Mouse (Mus musculus) liver, embryonic 13.5 days (tissue): ENCODE data around the gene Hlcs. TPM values are rescaled to one million over a fixed set of nuclear protein-coding genes. Genes with fewer than 3 reads are reported as not detected.

Source experiments
- ATAC-seq: fragments of 200-750 bp; cut with Nextera tagmentation; 2 replicates; pipeline ENCODE4 v1.8.0; 2017; ENCODE audit warnings: low read depth, mild to moderate bottlenecking, moderate number of reproducible peaks, moderate library complexity
- DNase-seq: peaks from one replicate; pipeline ENCODE4 v3.0.0; 2022
- H3K27ac ChIP-seq: fragments of 300-500 bp; sonication (generic); 2 replicates; pipeline ENCODE4 v1.5.1; 2015; ENCODE audit warnings: moderate library complexity, mild to moderate bottlenecking, inconsistent platforms
- H3K27me3 ChIP-seq: fragments of 300-500 bp; sonication (generic); 2 replicates; pipeline ENCODE4 v1.6.1; 2015; ENCODE audit warnings: mild to moderate bottlenecking, inconsistent platforms
- H3K36me3 ChIP-seq: fragments of 300-500 bp; sonication (generic); 2 replicates; pipeline ENCODE4 v1.6.1; 2015; ENCODE audit warnings: mild to moderate bottlenecking, inconsistent platforms
- H3K4me1 ChIP-seq: fragments of 300-500 bp; sonication (generic); replicated peaks from 2 replicates; pipeline ENCODE4 v1.6.1; 2015; ENCODE audit warnings: inconsistent platforms
- H3K4me2 ChIP-seq: fragments of 300-500 bp; sonication (generic); 2 replicates; pipeline ENCODE4 v1.6.1; 2015; ENCODE audit warnings: inconsistent platforms, mild to moderate bottlenecking, moderate library complexity
- H3K4me3 ChIP-seq: fragments of 300-500 bp; sonication (generic); replicated peaks from 2 replicates; pipeline ENCODE4 v1.5.1; 2015; ENCODE audit warnings: mild to moderate bottlenecking, inconsistent platforms
- H3K9ac ChIP-seq: fragments of 300-500 bp; sonication (generic); 2 replicates; pipeline ENCODE4 v1.6.1; 2015; ENCODE audit warnings: mild to moderate bottlenecking, inconsistent platforms
- H3K9me3 ChIP-seq: fragments of 300-500 bp; sonication (generic); replicated peaks from 2 replicates; pipeline ENCODE4 v1.6.1; 2016; ENCODE audit warnings: inconsistent platforms
- WGBS: fragments of 180-500 bp; shearing (Covaris S2); methylation state at CpG from one replicate; pipeline ENCODE4 v1.1.7; 2015; ENCODE audit not compliant: insufficient replicate concordance; 5-methylcytosine and 5-hydroxymethylcytosine counted together
- polyA plus RNA-seq: library from polyadenylated mRNA; unstranded; fragments of >200 nt; fragmentation: Nextera tagmentation; extraction: Ambion mirVana; gene quantifications from 2 replicates; pipeline ENCODE4 v1.2.1, GENCODE M21; 2015

Gene Hlcs
- polyA plus RNA-seq, 1 experiment from 2014 or later: 2.5 TPM

DNA sequence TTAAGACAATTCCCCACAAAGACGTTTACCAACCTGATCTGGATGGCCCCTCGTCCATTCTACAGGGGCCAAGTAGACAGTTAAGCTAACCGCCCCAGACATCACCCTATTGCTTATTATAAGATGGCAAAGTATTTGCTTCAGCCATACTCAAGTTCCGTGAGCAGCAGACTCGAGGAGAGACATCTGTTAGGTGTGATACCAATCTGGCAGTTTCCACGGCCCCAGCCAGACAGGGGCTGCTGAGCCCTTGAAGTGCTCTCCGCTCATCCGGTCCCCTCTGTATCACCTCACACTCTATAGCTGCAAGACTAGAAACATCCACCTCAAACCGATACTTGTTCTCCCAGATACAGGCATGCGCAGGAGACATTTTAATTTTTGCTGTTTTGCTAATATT lies 179.2 kb downstream of the Hlcs start:
- Histone ChIP-seq H3K9ac (no peak overlapping the region), H3K4me1 (no peaks in the 10 kb centered on the region), H3K27me3 (no peaks in the 10 kb centered on the region), H3K4me3 (no peak overlapping the region), H3K27ac (no peak overlapping the region), H3K36me3 (no peaks in the 10 kb centered on the region), H3K9me3 (no peaks in the 10 kb centered on the region), H3K4me2 (no peak overlapping the region)
- DNase-seq (no peak), ATAC-seq (no peak)
- 70% methylated on average over 10 of the region's 10 CpGs for WGBS

DNA sequence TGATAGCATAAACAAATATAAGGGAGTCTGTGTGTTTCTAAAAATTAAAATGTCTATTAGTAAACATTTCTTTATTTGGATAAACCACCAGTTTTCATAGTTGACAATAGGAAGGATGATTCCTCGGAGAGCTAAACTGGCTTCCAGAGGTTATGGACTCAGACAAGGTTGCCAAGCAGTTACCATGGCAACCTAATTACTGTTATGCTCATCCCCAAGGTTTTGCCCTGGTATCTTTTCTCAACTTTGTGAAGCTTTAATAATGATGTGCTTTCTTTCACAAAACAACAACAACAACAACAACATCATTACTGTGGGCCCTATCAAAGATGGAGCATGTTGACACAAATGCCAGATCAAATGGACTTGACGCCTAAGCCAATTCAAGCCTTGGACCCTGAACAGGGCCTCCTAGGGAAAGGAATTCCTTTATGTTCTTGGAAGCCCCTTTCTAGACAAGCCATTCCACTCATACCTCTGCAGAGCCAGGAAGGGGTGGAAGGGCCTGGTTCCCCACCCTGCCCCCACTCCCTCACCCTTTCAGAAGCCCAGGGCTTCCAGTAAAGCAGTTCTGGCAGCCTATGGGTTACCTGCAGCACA lies 185.0 kb downstream of the Hlcs start:
- H3K4me1 ChIP-seq: no peaks in the 10 kb centered on the region
- no peak overlapping the region for H3K4me2 ChIP-seq
- 67% methylated on average over 2 of the region's 2 CpGs for WGBS
- no peak overlapping the region for H3K9ac ChIP-seq
- ATAC-seq: no peak
- H3K27me3 ChIP-seq: peaks cover 52% of the 10 kb centered on the region
- no peaks in the 10 kb centered on the region for H3K9me3 ChIP-seq
- no peaks in the 10 kb centered on the region for H3K36me3 ChIP-seq
- H3K27ac ChIP-seq: no peak overlapping the region
- H3K4me3 ChIP-seq: no peak overlapping the region
- DNase-seq: no peak

DNA sequence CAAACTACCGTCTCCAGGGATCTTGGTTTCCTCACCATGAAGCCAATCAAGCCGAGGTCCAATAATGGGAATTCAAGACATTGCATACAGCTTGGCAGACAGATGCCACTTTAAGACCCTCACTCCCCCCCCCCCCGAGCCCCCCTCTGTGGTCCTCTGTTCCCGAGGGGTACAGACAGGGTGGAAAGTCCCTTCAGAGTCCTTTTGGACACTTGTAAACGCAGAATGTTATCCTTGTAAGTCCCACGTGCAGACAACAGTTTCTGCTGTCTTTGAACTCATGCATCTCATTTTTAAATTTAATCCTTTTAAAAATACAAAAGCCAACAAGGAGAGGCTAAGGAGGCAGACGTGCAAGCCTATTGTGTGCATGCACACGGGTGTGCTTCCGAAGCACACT lies 187.2 kb downstream of the Hlcs start:
- Histone ChIP-seq H3K36me3 (no peaks in the 10 kb centered on the region), H3K27ac (no peak overlapping the region), H3K9me3 (no peaks in the 10 kb centered on the region), H3K9ac (no peak overlapping the region), H3K4me2 (no peak overlapping the region), H3K27me3 (peaks cover 70% of the 10 kb centered on the region), H3K4me1 (no peaks in the 10 kb centered on the region), H3K4me3 (no peak overlapping the region)
- DNase-seq (no peak), ATAC-seq (no peak)
- WGBS: 37% methylated on average over 9 of the region's 9 CpGs

DNA sequence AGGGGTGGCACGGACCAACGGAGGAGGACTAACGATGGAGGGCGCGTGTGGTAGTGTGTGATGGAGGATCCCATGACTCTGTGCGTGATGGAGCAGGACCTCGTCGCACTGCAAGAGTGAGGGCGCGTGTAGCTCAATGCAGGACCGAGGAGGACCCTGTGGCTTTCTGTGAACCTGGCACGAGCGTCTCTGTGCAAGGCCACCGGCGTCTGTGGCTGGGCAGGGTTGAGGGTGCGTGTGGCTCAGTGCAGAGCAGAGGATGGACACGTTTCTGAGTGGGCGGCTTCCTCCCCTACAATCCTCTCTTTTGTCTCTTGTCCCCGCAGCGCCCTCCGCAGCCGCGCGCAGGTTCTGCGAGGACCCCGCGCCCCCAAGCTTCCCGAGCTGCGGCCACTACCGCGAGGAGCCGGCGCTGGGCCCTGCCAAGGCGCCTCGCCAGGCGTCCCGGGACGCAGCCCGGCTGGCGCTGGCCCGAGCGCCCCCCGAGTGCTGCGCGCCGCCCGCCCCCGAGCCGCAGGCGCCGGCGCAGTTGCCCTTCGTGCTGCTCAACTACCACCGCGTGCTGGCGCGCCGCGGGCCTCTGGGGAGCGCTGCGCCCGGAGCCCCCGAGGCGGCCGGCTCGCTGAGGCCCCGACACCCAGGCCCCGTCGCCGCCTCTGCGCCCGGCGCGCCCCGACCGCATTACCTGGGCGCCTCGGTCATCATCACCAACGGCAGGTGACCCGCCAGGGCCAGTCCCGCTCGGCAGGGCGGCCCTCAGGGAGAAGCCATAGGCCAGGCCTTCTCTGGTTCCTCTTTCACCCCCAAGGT lies 188.0 kb downstream of the Hlcs start:
- Histone ChIP-seq H3K4me2 (peak overlapping the region; percentile 50), H3K9me3 (no peaks in the 10 kb centered on the region), H3K4me1 (no peaks in the 10 kb centered on the region), H3K4me3 (peak overlapping the region; percentile 19; the same call in 1 of the 2 replicates), H3K36me3 (no peaks in the 10 kb centered on the region), H3K27me3 (peaks cover 74% of the 10 kb centered on the region), H3K27ac (no peak overlapping the region), H3K9ac (no peak overlapping the region)
- WGBS: 2% methylated on average over 82 of the region's 83 CpGs
- ATAC-seq (no peak), DNase-seq (no peak)

DNA sequence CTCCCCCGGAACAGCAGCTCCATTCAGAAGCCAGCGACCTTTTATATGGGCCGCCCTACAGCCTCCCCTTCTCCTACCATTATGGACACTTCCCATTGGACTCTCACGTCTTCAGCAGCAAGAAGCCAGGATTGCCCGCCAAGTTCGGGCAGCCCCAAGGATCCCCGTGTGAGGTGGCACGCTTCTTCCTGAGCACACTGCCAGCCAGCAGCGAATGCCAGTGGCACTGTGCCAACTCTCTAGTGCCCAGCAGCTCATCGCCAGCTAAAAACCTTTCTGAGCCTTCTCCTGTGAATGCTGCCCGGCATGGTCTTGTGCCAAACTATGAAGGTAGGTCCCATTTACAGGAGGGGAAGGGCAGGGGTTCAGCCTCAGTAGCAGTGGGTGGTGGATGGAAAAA lies 190.1 kb downstream of the Hlcs start:
- Histone ChIP-seq H3K9me3 (no peaks in the 10 kb centered on the region), H3K27me3 (peaks cover 69% of the 10 kb centered on the region), H3K4me1 (no peaks in the 10 kb centered on the region), H3K36me3 (no peaks in the 10 kb centered on the region), H3K27ac (no peak overlapping the region), H3K4me2 (no peak overlapping the region), H3K9ac (no peak overlapping the region), H3K4me3 (no peak overlapping the region)
- DNase-seq (no peak), ATAC-seq (no peak)
- 64% methylated on average over 11 of the region's 11 CpGs for WGBS

DNA sequence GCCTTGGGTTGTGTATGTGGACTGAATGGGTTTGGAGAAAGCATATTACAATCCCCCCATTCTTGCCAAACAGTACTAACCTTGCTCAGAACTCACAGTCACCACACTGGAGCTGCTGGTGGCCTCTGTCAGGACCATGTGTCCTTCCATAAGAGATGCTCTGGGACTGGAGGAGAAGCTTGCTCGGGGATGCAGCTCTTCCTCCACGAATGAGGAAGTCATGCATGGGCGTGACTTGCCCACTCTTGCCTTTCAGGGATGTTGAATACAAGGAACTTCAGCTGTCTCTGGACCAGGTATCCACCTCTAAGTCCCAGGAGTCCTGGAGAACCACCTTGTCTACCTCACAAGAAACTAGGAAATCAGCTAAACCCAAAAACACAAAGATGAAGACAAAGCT lies 191.0 kb downstream of the Hlcs start:
- no peaks in the 10 kb centered on the region for H3K36me3 ChIP-seq
- no peak overlapping the region for H3K4me3 ChIP-seq
- WGBS: 32% methylated on average over 3 of the region's 3 CpGs
- DNase-seq (no peak), ATAC-seq (no peak)
- no peak overlapping the region for H3K9ac ChIP-seq
- H3K4me2 ChIP-seq: no peak overlapping the region
- peaks cover 62% of the 10 kb centered on the region for H3K27me3 ChIP-seq
- H3K9me3 ChIP-seq: no peaks in the 10 kb centered on the region
- H3K27ac ChIP-seq: no peak overlapping the region
- H3K4me1 ChIP-seq: no peaks in the 10 kb centered on the region

DNA sequence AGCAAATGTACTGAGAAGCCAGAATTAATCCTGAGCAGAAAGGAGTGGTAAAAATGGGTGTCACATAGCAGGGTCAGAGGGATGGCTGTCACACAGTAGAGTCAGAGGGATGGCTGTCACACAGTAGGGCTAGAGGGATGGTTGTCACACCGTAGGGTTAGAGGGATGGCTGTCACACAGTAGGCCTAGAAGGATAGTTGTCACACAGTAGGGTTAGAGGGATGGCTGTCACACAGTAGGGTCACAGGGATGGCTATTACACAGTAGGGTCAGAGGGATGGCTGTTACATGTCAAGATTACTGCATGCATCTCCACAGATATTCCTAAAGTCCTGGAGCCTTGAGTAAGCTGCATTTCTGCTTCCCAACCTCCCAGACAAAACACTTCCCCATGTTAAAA lies 195.0 kb downstream of the Hlcs start:
- Histone ChIP-seq H3K9ac (no peak overlapping the region), H3K27me3 (peaks cover 39% of the 10 kb centered on the region)

DNA sequence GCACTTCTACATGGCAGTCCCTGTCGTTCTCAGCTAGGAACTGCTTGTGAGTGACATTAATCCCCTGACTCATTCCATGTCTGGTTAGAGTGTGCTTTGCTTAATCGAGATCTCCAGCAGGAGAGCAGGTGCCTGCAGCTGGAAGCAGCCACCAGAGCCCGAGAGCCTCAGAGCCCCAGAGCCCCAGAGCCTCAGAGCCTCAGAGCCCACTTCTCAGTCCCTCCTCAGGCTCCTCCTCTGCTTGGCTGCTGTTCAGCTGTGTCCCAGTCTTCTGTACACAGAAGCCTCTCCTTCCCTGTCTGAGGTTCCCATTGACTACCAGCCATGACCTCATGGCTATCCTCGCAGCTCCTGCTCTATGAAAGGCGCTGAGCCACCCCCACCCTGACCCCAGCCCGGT lies 196.0 kb downstream of the Hlcs start:
- Histone ChIP-seq H3K4me3 (no peak overlapping the region), H3K4me1 (no peaks in the 10 kb centered on the region), H3K27ac (no peak overlapping the region), H3K9me3 (no peaks in the 10 kb centered on the region), H3K27me3 (peaks cover 33% of the 10 kb centered on the region), H3K4me2 (no peak overlapping the region), H3K36me3 (no peaks in the 10 kb centered on the region), H3K9ac (no peak overlapping the region)
- 39% methylated on average over 6 of the region's 6 CpGs for WGBS
- ATAC-seq: no peak
- no peak for DNase-seq

More for the DNA sequence above, 195.0 kb downstream of the Hlcs start:
- Histone ChIP-seq H3K4me2 (no peak overlapping the region), H3K36me3 (no peaks in the 10 kb centered on the region), H3K4me1 (no peaks in the 10 kb centered on the region), H3K4me3 (no peak overlapping the region), H3K27ac (no peak overlapping the region), H3K9me3 (no peaks in the 10 kb centered on the region)
- no peak for ATAC-seq
- no peak for DNase-seq
- WGBS: 72% methylated on average over 1 of the region's 1 CpGs

DNA sequence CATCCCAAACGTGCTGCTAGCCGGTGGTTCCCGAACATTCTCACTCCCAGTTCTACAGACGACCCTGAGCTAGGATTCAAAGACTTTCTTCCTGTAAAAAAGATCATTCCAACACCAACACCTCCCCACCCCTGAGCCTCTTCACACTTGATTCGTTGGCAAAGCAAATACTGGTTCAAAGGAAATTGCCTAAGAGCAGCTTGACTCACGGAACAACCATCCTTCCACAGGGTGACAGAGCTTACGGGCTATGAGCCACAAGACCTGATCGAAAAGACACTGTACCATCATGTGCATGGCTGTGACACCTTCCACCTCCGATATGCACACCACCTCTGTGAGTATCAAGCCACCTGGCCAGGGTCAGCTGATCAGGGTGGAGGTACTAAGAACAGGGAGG lies 198.7 kb downstream of the Hlcs start:
- no peak overlapping the region for H3K4me3 ChIP-seq
- no peak for ATAC-seq
- no peaks in the 10 kb centered on the region for H3K9me3 ChIP-seq
- peaks cover 23% of the 10 kb centered on the region for H3K27me3 ChIP-seq
- no peaks in the 10 kb centered on the region for H3K4me1 ChIP-seq
- H3K9ac ChIP-seq: no peak overlapping the region
- 60% methylated on average over 9 of the region's 9 CpGs for WGBS
- H3K27ac ChIP-seq: no peak overlapping the region
- no peak overlapping the region for H3K4me2 ChIP-seq
- no peaks in the 10 kb centered on the region for H3K36me3 ChIP-seq
- DNase-seq: no peak

DNA sequence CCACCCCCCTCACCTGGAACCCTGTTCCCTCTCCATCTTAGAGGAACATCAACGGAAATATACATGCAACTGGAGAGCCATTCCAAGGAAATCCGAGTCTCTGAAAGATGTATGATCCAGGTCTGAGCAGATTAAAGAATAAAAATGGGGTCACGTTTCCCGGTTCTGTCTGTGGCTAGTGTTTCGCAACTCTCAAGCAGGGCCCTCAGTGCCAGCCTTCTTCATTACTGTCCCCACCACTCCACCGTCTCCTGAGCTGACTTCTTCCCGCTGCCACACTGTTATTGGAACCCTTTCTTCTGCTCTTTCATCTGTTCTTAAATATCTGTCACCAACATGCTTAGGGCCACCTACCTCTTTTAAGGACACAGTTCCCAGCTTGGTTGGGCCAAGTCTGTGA lies 200.2 kb downstream of the Hlcs start:
- Histone ChIP-seq H3K4me3 (no peak overlapping the region), H3K9ac (no peak overlapping the region), H3K4me1 (no peaks in the 10 kb centered on the region), H3K27me3 (peaks cover 26% of the 10 kb centered on the region), H3K36me3 (no peaks in the 10 kb centered on the region), H3K27ac (no peak overlapping the region), H3K9me3 (no peaks in the 10 kb centered on the region), H3K4me2 (no peak overlapping the region)
- DNase-seq (no peak), ATAC-seq (no peak)
- 47% methylated on average over 7 of the region's 7 CpGs for WGBS

DNA sequence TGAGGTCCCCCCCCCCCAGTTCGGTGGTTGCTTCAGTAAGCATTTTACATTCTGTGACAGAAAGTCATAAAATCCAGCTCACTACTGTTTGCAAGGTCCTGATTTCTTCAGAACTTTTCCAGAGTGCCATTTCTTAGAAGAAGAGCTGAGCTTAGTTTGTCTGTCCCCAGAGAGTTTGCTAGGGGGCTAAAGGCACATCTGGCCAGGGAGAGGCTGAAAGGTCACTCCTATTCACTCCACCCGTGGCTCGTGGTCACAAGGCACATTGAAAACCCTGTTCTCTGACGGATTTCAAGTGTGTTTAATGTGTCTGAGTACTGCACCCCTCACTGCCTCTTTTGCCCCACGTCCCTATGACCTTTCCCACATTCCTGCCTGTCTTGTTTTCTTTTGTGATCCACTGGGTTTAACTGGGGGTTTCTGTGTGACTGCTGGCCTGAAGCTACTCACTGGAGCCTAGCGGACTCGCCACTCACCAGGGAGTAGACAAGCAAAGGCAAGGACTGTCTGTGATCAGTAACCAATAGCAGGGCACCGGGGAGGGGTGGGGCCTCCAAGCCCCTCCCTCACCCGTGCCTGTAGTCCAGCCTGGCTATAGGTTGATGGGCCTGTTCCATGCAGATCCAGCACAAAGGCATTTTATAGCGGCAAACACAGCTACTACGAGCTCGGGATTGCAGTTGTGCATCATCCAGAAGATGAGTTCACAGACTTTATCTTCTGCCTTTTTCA lies 215.5 kb downstream of the Hlcs start:
- no peak overlapping the region for H3K27ac ChIP-seq
- no peak overlapping the region for H3K4me3 ChIP-seq
- H3K4me1 ChIP-seq: no peaks in the 10 kb centered on the region
- peak; percentile 59 for ATAC-seq
- no peaks in the 10 kb centered on the region for H3K36me3 ChIP-seq
- H3K9ac ChIP-seq: no peak overlapping the region
- H3K27me3 ChIP-seq: peaks cover 76% of the 10 kb centered on the region
- WGBS: 12% methylated on average over 12 of the region's 12 CpGs
- H3K9me3 ChIP-seq: no peaks in the 10 kb centered on the region
- H3K4me2 ChIP-seq: no peak overlapping the region
- no peak for DNase-seq
